Mouse (Mus musculus): ENCODE data around the gene Ephx1.
A peak's percentile ranks its signal among the peaks of the same experiment; 100 is the strongest.

Ephx1 gene

GRCm38 (mm10) chr1:181020756-181021487 lies at the start of gene Ephx1:
Gene Ephx1 (minus strand): TSS chr1:181020904.
- TF ChIP-seq GATA4 (IDR thresholded peaks at IDR 0.05; ENCODE audit: insufficient replicate concordance, low read length), result no peak

DNA sequence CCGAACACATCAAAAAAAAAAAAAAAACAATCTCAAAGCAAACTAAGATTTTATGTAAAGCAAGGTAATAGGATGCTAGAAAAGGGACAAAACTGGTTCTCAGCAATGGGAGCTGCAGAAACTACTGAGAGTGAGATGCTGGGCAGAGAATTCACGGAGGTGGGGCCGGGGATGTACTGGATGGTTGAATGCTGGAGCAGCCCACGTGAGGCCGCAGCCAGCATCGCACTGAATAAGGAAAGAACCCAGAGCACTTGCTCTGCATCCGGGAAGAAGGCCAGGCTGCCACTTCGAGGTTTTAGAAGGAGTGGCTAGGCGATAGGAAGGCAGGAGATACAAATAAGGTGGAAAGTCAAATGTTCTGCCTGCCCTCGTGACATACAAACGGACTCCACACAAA lies 49.0 kb upstream of the Ephx1 start:
- no peak for TF ChIP-seq GATA4 (IDR thresholded peaks at IDR 0.05; ENCODE audit: insufficient replicate concordance, low read length)

DNA sequence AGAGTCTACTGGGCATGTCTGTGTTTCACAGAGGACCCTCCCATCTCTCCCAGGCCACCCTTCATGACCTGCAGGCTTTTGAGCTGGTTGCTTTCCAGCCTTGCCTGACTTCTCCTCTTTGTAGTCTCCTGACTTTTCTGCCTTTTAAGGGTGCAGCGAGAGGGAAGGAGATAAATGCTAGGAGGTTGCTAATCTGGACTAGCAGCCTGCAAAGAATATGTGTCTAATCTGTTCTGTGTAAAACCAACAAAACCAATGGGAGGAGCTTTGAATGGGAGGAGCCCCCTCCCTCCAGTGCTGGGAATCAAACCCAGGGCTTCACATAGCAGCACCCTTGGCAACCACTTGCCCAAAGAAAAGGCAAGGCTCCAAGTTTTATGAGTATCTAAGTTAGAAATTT lies 47.6 kb upstream of the Ephx1 start:
- TF ChIP-seq GATA4 (IDR thresholded peaks at IDR 0.05; ENCODE audit: insufficient replicate concordance, low read length), result no peak

DNA sequence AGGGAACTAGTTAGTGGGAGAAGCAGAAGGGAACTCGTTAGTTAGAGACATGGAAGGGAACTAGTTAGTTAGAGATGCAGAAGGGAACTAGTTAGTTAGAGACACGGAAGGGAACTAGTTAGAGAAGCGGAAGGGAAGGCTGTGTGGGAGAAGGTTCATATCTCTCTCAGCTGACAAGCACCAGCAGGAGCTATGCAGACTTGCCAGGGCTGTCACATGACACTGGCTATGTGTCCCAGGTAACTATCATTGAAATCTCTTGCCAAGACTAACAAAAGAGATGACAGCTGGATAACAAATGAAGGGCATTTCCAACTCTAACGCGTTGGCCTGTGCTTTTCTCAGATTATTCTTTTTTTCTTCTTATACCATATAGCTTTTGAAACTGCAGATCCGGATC lies 43.9 kb upstream of the Ephx1 start:
- peak; percentile 68; the same call in 1 of the 2 replicates for TF ChIP-seq GATA4 (IDR thresholded peaks at IDR 0.05; ENCODE audit: insufficient replicate concordance, low read length)

DNA sequence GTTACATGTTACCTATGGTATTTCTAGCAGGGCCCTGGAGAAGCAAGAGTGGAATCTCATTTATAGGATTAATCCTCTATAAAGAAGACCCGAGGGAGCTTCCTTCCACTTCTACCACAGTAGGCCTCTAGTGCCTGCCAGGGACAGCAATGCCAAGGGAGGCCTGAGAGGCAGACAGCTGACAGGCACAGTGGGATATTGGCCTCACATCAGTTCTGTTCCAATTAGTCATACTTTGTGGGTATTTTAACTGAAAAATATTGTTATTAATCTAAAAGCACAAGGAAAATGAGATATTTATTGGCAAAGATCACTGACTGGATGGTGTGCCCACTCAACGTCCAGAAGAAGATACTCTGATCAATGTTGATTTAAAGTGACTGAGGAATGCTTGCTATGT lies 43.3 kb upstream of the Ephx1 start:
- no peak for TF ChIP-seq GATA4 (IDR thresholded peaks at IDR 0.05; ENCODE audit: insufficient replicate concordance, low read length)

DNA sequence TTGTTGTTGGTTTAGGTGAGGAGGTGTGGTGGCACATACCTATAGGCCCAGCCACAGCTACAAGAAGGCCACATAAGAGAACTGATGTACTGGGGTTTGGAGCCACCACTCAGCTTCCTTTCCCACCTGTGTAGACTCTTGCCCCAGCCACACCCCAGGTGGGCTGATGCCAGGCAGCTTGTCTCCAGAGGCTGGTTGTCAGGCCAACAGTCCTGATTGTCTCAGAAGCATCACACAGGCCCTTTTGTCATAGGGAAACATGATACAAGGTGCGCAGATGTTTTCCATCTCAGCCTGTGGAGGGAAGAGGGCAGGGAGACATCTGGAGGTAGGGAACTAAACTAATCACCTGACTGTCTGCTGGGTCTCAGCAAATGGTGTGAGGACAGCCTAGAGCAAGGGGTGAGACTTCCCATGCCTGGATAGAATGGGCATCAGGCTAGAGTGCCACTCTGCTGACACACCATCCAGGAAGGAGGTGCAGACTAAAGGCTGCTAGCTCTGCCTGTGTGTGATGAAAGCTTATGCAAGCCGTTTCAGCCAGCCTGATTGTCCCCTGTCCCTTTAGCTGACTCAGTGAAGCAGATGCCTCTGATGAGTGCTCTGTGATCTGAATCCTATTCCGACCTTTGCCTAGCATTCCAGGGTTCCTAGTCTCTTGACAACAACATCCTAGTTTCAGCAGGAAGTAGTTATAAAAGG lies 41.2 kb upstream of the Ephx1 start:
- no peak for TF ChIP-seq GATA4 (IDR thresholded peaks at IDR 0.05; ENCODE audit: insufficient replicate concordance, low read length)

DNA sequence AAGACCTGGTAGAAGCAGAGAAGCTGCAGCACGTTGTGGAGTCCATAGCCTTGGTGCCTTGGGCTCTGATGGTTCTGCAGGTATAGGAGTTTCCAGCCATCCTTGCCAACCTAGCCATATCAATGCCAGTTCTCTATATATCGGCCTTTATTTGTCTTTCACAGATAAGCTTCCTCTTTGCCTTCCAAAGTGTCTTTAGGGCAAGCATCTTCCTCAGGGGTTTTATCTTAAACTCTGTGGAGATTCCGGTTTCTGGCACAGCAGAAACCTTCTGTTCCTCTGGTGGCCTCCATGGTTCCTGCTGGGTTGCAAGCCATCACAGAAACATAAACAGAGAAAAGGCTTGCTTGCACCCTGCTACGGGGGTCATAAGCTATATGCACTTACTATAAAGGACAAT lies 32.2 kb upstream of the Ephx1 start:
- no peak for TF ChIP-seq GATA4 (IDR thresholded peaks at IDR 0.05; ENCODE audit: insufficient replicate concordance, low read length)

DNA sequence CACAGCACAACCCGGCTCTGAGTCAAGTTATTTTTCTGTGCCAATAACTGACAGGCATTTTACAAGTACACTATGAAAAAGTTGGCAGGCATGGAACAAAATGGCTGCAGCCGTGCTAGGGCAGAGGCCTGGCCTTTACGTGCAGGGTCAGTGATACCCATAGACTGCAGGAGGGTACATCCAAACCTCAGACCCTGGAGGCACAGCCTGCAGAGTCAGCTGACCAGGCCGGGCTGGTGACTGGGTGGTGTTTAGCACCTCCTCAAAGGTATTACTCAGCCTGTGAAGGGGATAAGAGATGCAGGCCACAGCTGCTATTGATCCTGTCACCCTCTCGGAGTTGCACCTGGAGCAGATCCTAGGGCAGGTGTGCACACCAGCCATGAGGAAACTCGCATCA lies 30.2 kb upstream of the Ephx1 start, which contains the start of gene 9130409I23Rik:
Gene 9130409I23Rik (plus strand): TSS at position 301 of the 400 bp plus-strand sequence.
- TF ChIP-seq GATA4 (IDR thresholded peaks at IDR 0.05; ENCODE audit: insufficient replicate concordance, low read length), result no peak

DNA sequence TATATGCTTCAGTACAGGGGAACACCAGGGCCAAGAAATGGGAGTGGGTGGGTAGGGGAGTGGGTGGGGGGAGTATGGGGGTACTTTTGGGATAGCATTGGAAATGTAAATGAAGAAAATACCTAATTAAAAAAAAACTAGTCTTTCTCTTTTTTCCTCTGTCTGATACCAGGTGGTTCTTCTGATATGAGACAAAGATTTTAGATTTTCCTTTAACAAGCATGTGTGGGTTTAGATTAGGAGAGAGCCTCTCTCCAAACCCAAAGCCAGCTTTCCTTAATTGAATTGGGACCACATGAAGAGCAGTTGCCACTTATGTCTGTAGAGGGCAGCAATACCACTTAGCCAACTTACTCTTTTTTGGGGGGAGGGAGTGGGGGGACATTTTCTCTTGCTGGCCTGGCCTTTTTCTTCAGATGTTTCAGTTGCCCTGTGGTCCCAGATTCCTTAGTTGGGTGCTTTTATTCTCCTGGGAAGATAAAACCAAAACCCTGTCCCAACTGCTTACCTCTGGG lies 28.7 kb upstream of the Ephx1 start:
- no peak for TF ChIP-seq GATA4 (IDR thresholded peaks at IDR 0.05; ENCODE audit: insufficient replicate concordance, low read length)

- TF ChIP-seq GATA4 (IDR thresholded peaks at IDR 0.05; ENCODE audit: insufficient replicate concordance, low read length), result peak; percentile 72; the same call in 1 of the 2 replicates
These were observed 26.8 kb upstream of the Ephx1 start for GRCm38 (mm10) chr1:181047520-181047919.

- TF ChIP-seq GATA4 (IDR thresholded peaks at IDR 0.05; ENCODE audit: insufficient replicate concordance, low read length), result no peak
These were observed 18.9 kb upstream of the Ephx1 start for GRCm38 (mm10) chr1:181039652-181040051.

DNA sequence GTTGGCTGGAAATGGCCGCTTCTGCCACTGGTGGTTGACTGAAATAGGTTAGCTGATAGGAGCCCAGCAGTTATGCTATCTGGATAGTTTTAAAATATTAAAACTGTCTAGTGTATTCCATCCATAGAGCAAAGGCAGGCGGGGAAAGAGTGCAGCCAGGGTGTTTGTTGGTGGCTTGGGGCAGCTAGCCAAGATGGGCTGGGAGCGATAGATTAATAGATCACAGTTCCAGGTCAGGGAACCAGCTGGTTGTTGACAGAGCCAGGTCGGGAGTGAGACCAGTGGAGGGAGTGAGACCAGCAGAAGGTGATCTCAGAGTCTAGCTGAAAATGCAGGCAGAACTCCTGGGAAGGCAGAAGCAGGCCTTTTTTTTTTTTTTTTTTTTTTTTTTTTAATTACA lies 16.9 kb upstream of the Ephx1 start:
- no peak for TF ChIP-seq GATA4 (IDR thresholded peaks at IDR 0.05; ENCODE audit: insufficient replicate concordance, low read length)

- TF ChIP-seq GATA4 (IDR thresholded peaks at IDR 0.05; ENCODE audit: insufficient replicate concordance, low read length), result no peak
These were observed 1.6 kb upstream of the Ephx1 start for GRCm38 (mm10) chr1:181022265-181022664.

DNA sequence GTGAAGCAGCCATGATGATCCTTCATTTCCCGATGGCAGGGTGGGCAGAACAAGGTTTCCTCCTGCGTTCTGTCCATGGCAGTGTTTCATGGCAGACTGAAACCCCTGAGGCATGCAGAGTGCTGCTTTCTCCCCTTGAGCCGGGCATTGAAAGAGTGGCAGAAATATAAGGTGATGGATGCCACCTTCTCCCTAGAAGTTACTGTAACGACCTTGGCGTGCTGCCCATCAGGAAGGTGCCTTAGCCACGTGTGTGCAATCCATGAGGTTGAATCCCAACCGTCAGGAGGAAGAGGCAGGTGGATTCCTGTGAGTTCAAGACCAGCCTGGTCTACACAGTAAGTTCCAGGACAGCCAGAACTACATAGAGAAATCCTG lies 773 bp upstream of the Ephx1 start:
- TF ChIP-seq GATA4 (IDR thresholded peaks at IDR 0.05; ENCODE audit: insufficient replicate concordance, low read length), result no peak

DNA sequence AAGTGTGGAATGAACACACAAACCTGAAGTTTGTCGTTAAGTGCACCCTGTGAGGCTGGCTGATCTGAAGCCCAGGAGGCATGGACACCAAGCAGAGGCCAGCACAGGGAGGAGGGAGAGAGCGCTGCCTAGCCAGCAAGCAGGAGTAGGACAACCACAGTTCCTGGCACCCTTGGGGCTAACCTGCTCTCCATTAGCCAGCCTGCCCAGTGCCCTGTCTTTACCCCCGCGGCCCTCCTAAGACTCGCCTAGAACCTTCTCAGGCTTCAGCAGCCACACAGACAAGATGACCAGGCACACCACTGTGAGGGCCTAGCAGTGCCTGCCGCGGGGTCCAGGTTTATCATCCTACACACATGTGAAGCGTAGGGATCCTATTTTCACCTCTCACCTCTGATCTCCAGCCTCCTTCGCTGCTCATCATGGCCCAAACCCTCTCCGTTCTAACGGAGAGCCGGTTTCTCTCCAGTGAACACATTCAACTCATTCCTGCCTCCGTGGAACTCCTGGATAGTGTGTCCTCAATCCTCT lies 2.7 kb downstream of the Ephx1 start:
- TF ChIP-seq GATA4 (IDR thresholded peaks at IDR 0.05; ENCODE audit: insufficient replicate concordance, low read length), result no peak

GRCm38 (mm10) chr1:181017212-181017711 lies 3.4 kb downstream of the Ephx1 start:
- no peak for TF ChIP-seq GATA4 (IDR thresholded peaks at IDR 0.05; ENCODE audit: insufficient replicate concordance, low read length)

Measured in liver, adult (tissue).